Mouse (Mus musculus) brain, embryonic 14.5 days (tissue): Measurements from ENCODE around the gene Fanca.

ENCODE experiments used
- CTCF ChIP-seq: fragments of 200-500 bp; IDR thresholded peaks from 2 replicates; pipeline ENCODE4 v1.5.1; 2012; ENCODE audit warnings: inconsistent platforms, mild to moderate bottlenecking, moderate library complexity, borderline replicate concordance; ENCODE audit not compliant: insufficient read depth, insufficient read length; ENCODE audit errors: extremely low read depth
- POLR2A ChIP-seq: fragments of 200-500 bp; IDR thresholded peaks from 2 replicates; pipeline ENCODE4 v1.6.1; 2012; ENCODE audit warnings: mild to moderate bottlenecking, inconsistent platforms, borderline replicate concordance; ENCODE audit not compliant: poor library complexity, insufficient read depth, insufficient read length, severe bottlenecking; ENCODE audit errors: extremely low read depth

- TF ChIP-seq POLR2A (peak; percentile 47; the same call in 1 of the 2 replicates), CTCF (no peak)
Measured at GRCm38 (mm10) chr8:123253451-123254098, 64.8 kb downstream of the Fanca start.
